Mouse (Mus musculus) stomach, adult 2 months (tissue): ENCODE measurements around the gene Oxct2b. TPM values are rescaled to one million over a fixed set of nuclear protein-coding genes. Genes with fewer than 3 reads are reported as not detected.

Experiments
- polyA plus RNA-seq: library from polyadenylated mRNA; depleted of rRNA; stranded (reverse); fragments of >200 nt; gene quantifications from 2 replicates; pipeline ENCODE4 v1.2.3, GENCODE M21; 2012; rRNA removed

The Oxct2b gene
- polyA plus RNA-seq, result not detected in 2 replicates

DNA sequence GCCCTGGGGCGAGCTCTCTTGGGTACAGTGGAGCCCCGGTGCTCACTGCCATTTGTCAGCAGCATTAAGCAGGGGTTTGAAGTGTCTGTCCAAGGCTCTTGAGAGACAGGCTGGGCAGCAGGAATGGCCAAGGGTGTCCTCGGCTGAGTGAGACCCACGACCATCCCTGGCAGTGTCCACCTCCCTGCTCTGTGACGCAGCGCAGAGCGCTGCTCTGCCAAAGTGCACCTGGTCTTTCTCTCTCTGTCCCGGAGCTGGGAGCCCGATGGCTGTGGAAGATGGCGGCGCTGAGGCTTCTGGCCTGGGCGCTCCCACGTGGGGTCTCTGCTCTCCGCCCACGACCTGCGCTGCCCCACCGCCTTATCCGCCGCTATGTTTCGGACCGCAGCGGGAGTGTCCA is at the start of gene Oxct2b:
TSS of gene Oxct2b (plus strand) at position 256 of the 400 bp plus-strand sequence.

DNA sequence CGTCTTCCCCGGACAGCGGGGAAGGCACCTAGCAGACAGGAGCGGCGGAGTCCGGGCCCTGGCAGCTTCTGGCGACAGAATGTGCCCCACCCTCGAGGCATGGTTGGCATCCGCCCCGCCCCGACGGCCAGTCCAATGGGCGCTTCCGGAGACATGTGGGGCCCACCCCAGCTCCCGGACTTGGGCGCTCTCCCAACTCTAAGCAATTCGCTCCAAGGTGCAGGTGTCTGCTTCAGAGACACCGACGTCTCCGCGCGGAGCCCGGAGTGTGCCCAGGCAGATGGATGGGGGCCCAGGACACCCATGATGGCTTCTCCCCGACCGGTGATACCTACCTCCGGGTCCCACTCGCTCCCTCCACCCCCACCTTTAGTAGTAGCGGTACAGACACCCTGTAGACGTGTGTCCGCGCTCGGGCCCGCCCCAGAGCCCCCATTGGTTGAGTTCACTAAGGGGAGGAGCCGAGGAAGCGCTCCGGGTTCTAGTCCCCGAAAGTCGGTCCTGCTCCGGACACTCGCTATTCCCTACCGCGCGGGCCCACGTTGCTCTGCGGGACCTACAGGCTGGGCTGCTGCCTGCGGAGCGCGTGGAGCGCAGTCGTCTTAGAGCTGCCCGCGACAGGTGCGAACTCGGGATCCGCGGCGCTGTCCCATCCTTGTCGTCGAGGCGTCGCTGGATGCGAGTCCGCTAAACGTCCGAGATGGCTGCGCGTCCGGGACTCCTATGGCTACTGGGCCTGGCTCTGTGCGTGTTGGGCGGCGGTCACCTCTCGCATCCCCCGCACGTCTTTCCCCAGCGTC is 11.2 kb upstream of the Oxct2b start, which contains the start of gene Bmp8b:
TSS of gene Bmp8b (plus strand) at position 515 of the 800 bp plus-strand sequence.

DNA sequence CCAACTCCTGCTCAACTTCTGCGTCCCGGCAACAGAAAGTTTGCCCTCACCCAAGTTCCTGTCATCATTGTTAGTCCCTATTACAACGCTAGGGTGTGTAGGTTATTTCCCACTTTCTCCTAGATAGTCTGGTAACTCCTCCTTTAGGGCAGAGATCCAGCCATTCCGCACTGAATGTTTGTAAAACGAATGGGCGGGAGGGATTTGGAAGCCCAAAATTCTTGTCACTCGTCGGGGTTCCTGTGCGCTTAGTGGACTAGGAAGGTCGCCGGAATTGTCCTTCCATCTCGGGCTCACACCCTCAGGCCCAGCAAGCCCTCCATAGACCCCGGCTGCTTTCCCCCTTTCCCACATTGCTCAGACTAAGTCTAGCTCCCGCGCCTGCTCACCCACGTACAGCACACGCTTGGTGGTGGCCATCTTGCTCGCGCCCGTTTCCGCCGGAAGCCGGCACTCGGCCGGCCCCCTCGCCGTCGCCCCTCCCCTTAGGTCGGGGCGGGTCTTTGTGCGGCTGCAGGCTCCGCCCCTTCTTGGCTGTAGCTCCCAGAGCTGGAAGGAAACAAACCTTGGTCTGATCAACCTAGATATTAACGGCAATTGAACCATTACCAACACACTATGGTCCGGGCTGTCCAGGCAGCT is 23.6 kb downstream of the Oxct2b start, which contains the start of gene Ppie:
TSS of gene Ppie (minus strand) at position 439 of the 642 bp plus-strand sequence.

Other genes with a start within 250 kb of the Oxct2b start
- gene Cap1, start 230.2 kb upstream of the Oxct2b start, polyA plus RNA-seq, result 33.3 and 42.0 TPM in 2 replicates
- gene Mfsd2a, start 155.1 kb upstream of the Oxct2b start, polyA plus RNA-seq, result 7.0 and 7.8 TPM in 2 replicates
- 1.9 and 2.0 TPM in 2 replicates for gene Mycl, start 120.6 kb upstream of the Oxct2b start, polyA plus RNA-seq
- gene Trit1, start 99.7 kb upstream of the Oxct2b start, polyA plus RNA-seq, result 1.1 and 1.5 TPM in 2 replicates
- 0.06 and 0.12 TPM in 2 replicates for gene Bmp8b, start 11.1 kb upstream of the Oxct2b start, polyA plus RNA-seq
- gene Ppie, start 23.7 kb downstream of the Oxct2b start, polyA plus RNA-seq, result 5.5 and 6.8 TPM in 2 replicates
- gene Hpcal4, start 67.0 kb downstream of the Oxct2b start, polyA plus RNA-seq, result 0.16 and 0.41 TPM in 2 replicates
- 0.14 TPM in 1 of 2 replicates, not detected in the other for gene Nt5c1a, start 85.2 kb downstream of the Oxct2b start, polyA plus RNA-seq
- gene Heyl, start 117.3 kb downstream of the Oxct2b start, polyA plus RNA-seq, result 1.6 and 1.7 TPM in 2 replicates
- gene Pabpc4, start 146.1 kb downstream of the Oxct2b start, polyA plus RNA-seq, result 83.4 and 123 TPM in 2 replicates
- gene Oxct2a, start 207.4 kb downstream of the Oxct2b start, polyA plus RNA-seq, result not detected in 2 replicates
- gene Bmp8a, start 227.0 kb downstream of the Oxct2b start, polyA plus RNA-seq, result 0.81 and 2.5 TPM in 2 replicates